Mouse (Mus musculus) MEL (cell line): Measurements from ENCODE around the gene Themis3. TPM values are rescaled to one million over a fixed set of nuclear protein-coding genes. Genes with fewer than 3 reads are reported as not detected.
A peak's percentile ranks its signal among the peaks of the same experiment; 100 is the strongest.

ENCODE experiments used
- DNase-seq: peaks from one replicate; pipeline ENCODE4 v3.0.0; 2011; ENCODE audit warnings: low read depth, low spot score
- H3K27ac ChIP-seq: 2 replicates; pipeline ENCODE4 v1.5.1; 2012; ENCODE audit warnings: low read depth, mild to moderate bottlenecking, control low read depth, low read length, moderate library complexity; ENCODE audit not compliant: control insufficient read depth
- H3K27me3 ChIP-seq, 2 experiments: fragments of 150-350 bp in 1 of 2; sonication (generic) in 1 of 2; 2 replicates each; pipeline ENCODE4 v1.6.1; 2012; ENCODE audit warnings: low read length in 2 of 2, mild to moderate bottlenecking in 2 of 2, improper control_type of control experiment in 1 of 2, moderate library complexity in 1 of 2; ENCODE audit not compliant: insufficient read depth in 2 of 2, control insufficient read depth in 1 of 2
- H3K36me3 ChIP-seq, 2 experiments: 2 replicates each; pipeline ENCODE4 v1.6.1; 2012 to 2014; ENCODE audit warnings: low read length in 2 of 2, improper control_type of control experiment in 1 of 2, inconsistent platforms in 1 of 2, mild to moderate bottlenecking in 1 of 2; ENCODE audit not compliant: insufficient read depth in 2 of 2, control insufficient read depth in 1 of 2
- H3K4me1 ChIP-seq, 2 experiments: fragments of 150-350 bp in 1 of 2; sonication (generic) in 1 of 2; 2 replicates each; pipeline ENCODE4 v1.6.1; 2012; ENCODE audit warnings: low read length in 2 of 2, improper control_type of control experiment in 1 of 2, mild to moderate bottlenecking in 1 of 2; ENCODE audit not compliant: insufficient read depth in 2 of 2, control insufficient read depth in 1 of 2
- H3K4me3 ChIP-seq, 2 experiments: fragments of 150-350 bp in 1 of 2; sonication (generic) in 1 of 2; 2 replicates each; pipeline ENCODE4 v1.5.1; 2012; ENCODE audit warnings: low read depth in 2 of 2, low read length in 2 of 2, mild to moderate bottlenecking in 2 of 2, moderate library complexity in 2 of 2, control low read depth in 1 of 2, improper control_type of control experiment in 1 of 2; ENCODE audit not compliant: control insufficient read depth in 1 of 2, insufficient read depth in 1 of 2
- H3K79me2 ChIP-seq: 2 replicates; pipeline ENCODE4 v1.6.1; 2012; ENCODE audit warnings: mild to moderate bottlenecking, low read length, moderate library complexity; ENCODE audit not compliant: control insufficient read depth, poor library complexity, insufficient read depth
- H3K9ac ChIP-seq: 2 replicates; pipeline ENCODE4 v1.6.1; 2012; ENCODE audit warnings: low read depth, mild to moderate bottlenecking, control low read depth, low read length, moderate library complexity; ENCODE audit not compliant: control insufficient read depth, poor library complexity, severe bottlenecking
- H3K9me3 ChIP-seq: fragments of 150-350 bp; sonication (generic); replicated peaks from 2 replicates; pipeline ENCODE4 v1.6.1; 2012; ENCODE audit warnings: mild to moderate bottlenecking, low read length, improper control_type of control experiment, moderate library complexity; ENCODE audit not compliant: insufficient read depth
- BHLHE40 ChIP-seq: IDR thresholded peaks from 2 replicates; pipeline ENCODE4 v1.6.1; 2012; ENCODE audit warnings: low read depth, mild to moderate bottlenecking, inconsistent platforms, low read length, improper control_type of control experiment, borderline replicate concordance
- CHD1 ChIP-seq: IDR thresholded peaks from 2 replicates; pipeline ENCODE4 v1.6.1; 2012; ENCODE audit warnings: low read depth, mild to moderate bottlenecking, inconsistent platforms, low read length, improper control_type of control experiment
- E2F4 ChIP-seq: IDR thresholded peaks from 2 replicates; pipeline ENCODE4 v1.6.1; 2011; ENCODE audit warnings: low read depth, low read length, improper control_type of control experiment, borderline replicate concordance
- GABPA ChIP-seq: IDR thresholded peaks from 2 replicates; pipeline ENCODE4 v1.6.1; 2012; ENCODE audit warnings: low read depth, mild to moderate bottlenecking, inconsistent platforms, low read length, improper control_type of control experiment, moderate library complexity
- GATA1 ChIP-seq: IDR thresholded peaks from 2 replicates; pipeline ENCODE4 v1.6.1; 2011; ENCODE audit warnings: low read depth, low read length, improper control_type of control experiment
- JUND ChIP-seq: IDR thresholded peaks from 2 replicates; pipeline ENCODE4 v1.6.1; 2011; ENCODE audit warnings: low read depth, mild to moderate bottlenecking, improper control_type of control experiment, low read length
- MAFK ChIP-seq: IDR thresholded peaks from 2 replicates; pipeline ENCODE4 v1.6.1; 2011; ENCODE audit warnings: low read depth, mild to moderate bottlenecking, low read length, improper control_type of control experiment, borderline replicate concordance
- MEF2A ChIP-seq: IDR thresholded peaks from 2 replicates; pipeline ENCODE4 v1.6.1; 2014; ENCODE audit warnings: low read depth, mild to moderate bottlenecking, inconsistent platforms, low read length, improper control_type of control experiment; ENCODE audit not compliant: poor library complexity, insufficient replicate concordance, severe bottlenecking; ENCODE audit errors: extremely low read depth
- MYB ChIP-seq: IDR thresholded peaks from 2 replicates; pipeline ENCODE4 v1.6.1; 2011; ENCODE audit warnings: mild to moderate bottlenecking, low read depth, low read length, improper control_type of control experiment
- NELFE ChIP-seq: IDR thresholded peaks from 2 replicates; pipeline ENCODE4 v1.6.1; 2011; ENCODE audit warnings: low read depth, low read length, improper control_type of control experiment
- POLR2A ChIP-seq, 2 experiments: IDR thresholded peaks; 2 replicates each; pipeline ENCODE4 v1.6.1; 2011 to 2012; ENCODE audit warnings: low read length in 2 of 2, mild to moderate bottlenecking in 2 of 2, control low read depth in 1 of 2, improper control_type of control experiment in 1 of 2, low read depth in 1 of 2, moderate library complexity in 1 of 2; ENCODE audit not compliant: control insufficient read depth in 1 of 2, insufficient read depth in 1 of 2, poor library complexity in 1 of 2
- POLR2AphosphoS2 ChIP-seq: IDR thresholded peaks from 2 replicates; pipeline ENCODE4 v1.6.1; 2011; ENCODE audit warnings: low read length, improper control_type of control experiment
- SIN3A ChIP-seq: IDR thresholded peaks from 2 replicates; pipeline ENCODE4 v1.6.1; 2012; ENCODE audit warnings: low read length, improper control_type of control experiment, inconsistent platforms
- SMC3 ChIP-seq: IDR thresholded peaks from 2 replicates; pipeline ENCODE4 v1.6.1; 2011; ENCODE audit warnings: low read depth, low read length, improper control_type of control experiment
- UBTF ChIP-seq: IDR thresholded peaks from 2 replicates; pipeline ENCODE4 v1.6.1; 2012; ENCODE audit warnings: low read depth, mild to moderate bottlenecking, inconsistent platforms, low read length, improper control_type of control experiment, moderate library complexity, borderline replicate concordance; ENCODE audit not compliant: insufficient read depth
- USF1 ChIP-seq: IDR thresholded peaks from 2 replicates; pipeline ENCODE4 v1.6.1; 2014; ENCODE audit warnings: low read depth, mild to moderate bottlenecking, inconsistent platforms, low read length, improper control_type of control experiment, moderate library complexity
- ZC3H11A ChIP-seq: IDR thresholded peaks from 2 replicates; pipeline ENCODE4 v1.6.1; 2012; ENCODE audit warnings: low read depth, mild to moderate bottlenecking, inconsistent platforms, low read length, improper control_type of control experiment
- ZKSCAN1 ChIP-seq: IDR thresholded peaks from 2 replicates; pipeline ENCODE4 v1.6.1; 2012; ENCODE audit warnings: low read depth, mild to moderate bottlenecking, inconsistent platforms, low read length, improper control_type of control experiment, moderate library complexity
- ZMIZ1 ChIP-seq: IDR thresholded peaks from 2 replicates; pipeline ENCODE4 v1.6.1; 2012; ENCODE audit warnings: low read depth, mild to moderate bottlenecking, inconsistent platforms, low read length, improper control_type of control experiment, moderate library complexity
- ZNF384 ChIP-seq: IDR thresholded peaks from 2 replicates; pipeline ENCODE4 v1.6.1; 2012; ENCODE audit warnings: low read depth, mild to moderate bottlenecking, inconsistent platforms, low read length, improper control_type of control experiment
- polyA plus RNA-seq, 2 experiments: library from polyadenylated mRNA; stranded (reverse) in 1 of 2; unstranded in 1 of 2; fragments of >175 nt in 1 of 2; fragments of >200 nt in 1 of 2; gene quantifications; 2 replicates each; pipeline versions ENCODE4 v1.2.1 to v1.2.4; 2012; ENCODE audit warnings: low replicate concordance in 2 of 2, low read depth in 1 of 2; ENCODE audit not compliant: insufficient read length in 2 of 2, insufficient read depth in 1 of 2, missing spikeins in 1 of 2
- total RNA-seq: library from RNA; depleted of rRNA; stranded (reverse); fragments of 300-350 nt; gene quantifications from 2 replicates; pipeline ENCODE4 v1.2.3, GENCODE M21; 2012

Gene Themis3
- total and polyA plus RNA-seq, 3 experiments = 0.03 TPM; not detected in 2

GRCm38 (mm10) chr17:66519554-66520553, 74.6 kb downstream of the Themis3 start, which contains the start of gene Rab12 (continued):
- TF ChIP-seq ZC3H11A = no peak
- no peak for TF ChIP-seq POLR2AphosphoS2
- no peak for TF ChIP-seq USF1
- peak; percentile 66 for TF ChIP-seq SIN3A
- peak; percentile 39; the same call in 1 of the 2 replicates for TF ChIP-seq NELFE

GRCm38 (mm10) chr17:66518877-66519553, 75.4 kb downstream of the Themis3 start:
- Histone ChIP-seq H3K9me3 (no peaks in the 10 kb centered on the region), H3K79me2 (peaks cover 27% of the 10 kb centered on the region), H3K9ac (peak overlapping the region; percentile 96), H3K4me3 (peak overlapping the region; percentile 99 to 100), H3K27me3 (no peaks in the 10 kb centered on the region), H3K27ac (peak overlapping the region; percentile 10; the same call in 1 of the 2 replicates), H3K36me3 (peaks cover 0 to 10% of the 10 kb centered on the region in 2 experiments; a peak in 2 of 4 replicates), H3K4me1 (peaks cover 2 to 11% of the 10 kb centered on the region in 2 experiments; a peak in 3 of 4 replicates)
- DNase-seq = peak; percentile 60
- no peak for TF ChIP-seq CHD1
- TF ChIP-seq MAFK = no peak
- no peak for TF ChIP-seq ZMIZ1
- no peak for TF ChIP-seq NELFE
- no peak for TF ChIP-seq GABPA
- TF ChIP-seq ZC3H11A = no peak
- TF ChIP-seq POLR2A (IDR thresholded peaks at IDR 0.05; ENCODE audit: control insufficient read depth in 1 of 2, insufficient read depth in 1 of 2, low read depth in 1 of 2, low read length in 2 of 2, poor library complexity in 1 of 2) = no peak
- TF ChIP-seq ZKSCAN1 = no peak
- no peak for TF ChIP-seq MEF2A

GRCm38 (mm10) chr17:66516953-66517352, 77.5 kb downstream of the Themis3 start:
- H3K27ac ChIP-seq = no peak overlapping the region
- no peak for DNase-seq
- peaks cover 2 to 11% of the 10 kb centered on the region in 2 experiments; a peak in 3 of 4 replicates for H3K4me1 ChIP-seq
- H3K36me3 ChIP-seq = peaks cover 2 to 10% of the 10 kb centered on the region in 2 experiments; a peak in 3 of 4 replicates
- H3K27me3 ChIP-seq = no peaks in the 10 kb centered on the region
- no peaks in the 10 kb centered on the region for H3K9me3 ChIP-seq
- H3K4me3 ChIP-seq = no peak overlapping the region
- H3K79me2 ChIP-seq = peaks cover 27% of the 10 kb centered on the region
- H3K9ac ChIP-seq = no peak overlapping the region
- TF ChIP-seq JUND (no peak), SMC3 (no peak), GATA1 (no peak), UBTF (no peak), GABPA (no peak), BHLHE40 (no peak), MYB (no peak), ZNF384 (no peak), E2F4 (no peak)
